Mouse (Mus musculus) left cerebral cortex, adult 9 months (tissue): ENCODE data around the gene Epha1.

ENCODE experiments used
- DNase-seq, 2 experiments: peaks; one replicate each; pipeline ENCODE4 v3.0.0; 2022; ENCODE audit warnings: low spot score in 2 of 2

Gene Epha1

GRCm38 (mm10) chr6:42372816-42373547 is at the start of gene Epha1:
TSS of gene Epha1 (minus strand) at chr6:42373268.
- no peak for DNase-seq

- no peak for DNase-seq
Observed at GRCm38 (mm10) chr6:42421439-42421838, 48.4 kb upstream of the Epha1 start.

DNA sequence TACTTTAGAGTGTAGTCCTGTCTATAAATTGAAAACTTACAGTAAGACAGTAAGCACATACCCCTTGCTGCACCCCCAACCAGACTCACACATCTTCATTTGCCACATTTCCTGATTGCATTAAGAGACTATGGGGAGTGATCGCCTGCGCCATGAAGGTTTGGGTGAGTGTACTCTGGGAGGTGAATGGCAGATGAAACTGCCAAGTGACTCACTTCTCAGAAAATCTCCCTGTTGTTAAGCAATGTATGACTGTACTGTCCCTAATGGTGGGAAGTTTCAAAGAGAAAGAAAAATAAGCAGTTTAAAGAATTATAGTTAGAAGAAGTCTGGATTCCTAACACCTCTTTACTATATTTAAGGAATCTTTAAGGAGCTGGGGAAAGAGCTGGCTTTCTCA is 46.4 kb upstream of the Epha1 start:
- no peak for DNase-seq

GRCm38 (mm10) chr6:42405134-42405533 is 32.1 kb upstream of the Epha1 start, which contains the start of gene Tas2r135:
TSS of gene Tas2r135 (plus strand) at chr6:42405434.
- no peak for DNase-seq

GRCm38 (mm10) chr6:42399938-42400337 is 26.9 kb upstream of the Epha1 start, which contains the start of gene Tas2r143:
TSS of gene Tas2r143 (plus strand) at chr6:42400238.
- DNase-seq, result no peak

DNA sequence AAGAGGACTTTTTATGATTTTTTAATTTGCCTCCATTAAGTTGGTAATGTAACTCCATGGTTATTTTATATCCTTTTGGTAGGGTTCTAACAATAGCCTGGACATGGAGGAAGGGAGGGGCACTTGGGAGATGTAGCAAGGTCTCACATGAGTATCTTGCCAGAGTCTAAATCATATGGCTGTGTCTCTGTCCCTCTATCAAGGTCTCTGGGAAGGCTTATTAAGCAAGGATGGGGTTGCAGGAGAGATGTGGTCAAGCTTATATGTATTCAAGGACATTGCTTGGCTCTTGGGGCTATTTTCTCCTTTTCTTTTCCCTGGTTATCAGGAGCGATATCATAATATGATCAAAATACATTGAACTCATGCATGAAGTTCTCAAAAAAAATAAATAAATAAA is 25.9 kb upstream of the Epha1 start:
- no peak for DNase-seq

DNA sequence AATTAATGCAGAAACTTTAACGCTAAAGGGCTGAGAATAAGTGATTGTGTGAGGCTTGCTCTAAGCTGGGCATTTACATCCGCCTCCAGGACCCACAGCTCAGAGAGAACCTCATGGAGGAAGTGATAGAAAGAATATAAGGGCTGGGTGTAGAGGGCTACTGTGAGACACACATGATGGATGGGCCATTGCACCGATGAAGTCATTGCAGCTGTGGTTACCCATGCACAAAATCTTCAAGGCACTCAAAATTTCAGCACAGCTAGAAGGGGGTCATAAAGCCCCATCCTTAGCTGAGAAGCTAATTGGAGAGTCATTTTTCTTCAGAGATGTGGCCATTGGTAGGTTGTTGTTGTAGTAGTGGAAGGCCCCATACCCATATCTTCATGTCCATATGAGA is 25.2 kb upstream of the Epha1 start:
- no peak for DNase-seq

- no peak for DNase-seq
Observed at GRCm38 (mm10) chr6:42397041-42397657, 24.1 kb upstream of the Epha1 start.

DNA sequence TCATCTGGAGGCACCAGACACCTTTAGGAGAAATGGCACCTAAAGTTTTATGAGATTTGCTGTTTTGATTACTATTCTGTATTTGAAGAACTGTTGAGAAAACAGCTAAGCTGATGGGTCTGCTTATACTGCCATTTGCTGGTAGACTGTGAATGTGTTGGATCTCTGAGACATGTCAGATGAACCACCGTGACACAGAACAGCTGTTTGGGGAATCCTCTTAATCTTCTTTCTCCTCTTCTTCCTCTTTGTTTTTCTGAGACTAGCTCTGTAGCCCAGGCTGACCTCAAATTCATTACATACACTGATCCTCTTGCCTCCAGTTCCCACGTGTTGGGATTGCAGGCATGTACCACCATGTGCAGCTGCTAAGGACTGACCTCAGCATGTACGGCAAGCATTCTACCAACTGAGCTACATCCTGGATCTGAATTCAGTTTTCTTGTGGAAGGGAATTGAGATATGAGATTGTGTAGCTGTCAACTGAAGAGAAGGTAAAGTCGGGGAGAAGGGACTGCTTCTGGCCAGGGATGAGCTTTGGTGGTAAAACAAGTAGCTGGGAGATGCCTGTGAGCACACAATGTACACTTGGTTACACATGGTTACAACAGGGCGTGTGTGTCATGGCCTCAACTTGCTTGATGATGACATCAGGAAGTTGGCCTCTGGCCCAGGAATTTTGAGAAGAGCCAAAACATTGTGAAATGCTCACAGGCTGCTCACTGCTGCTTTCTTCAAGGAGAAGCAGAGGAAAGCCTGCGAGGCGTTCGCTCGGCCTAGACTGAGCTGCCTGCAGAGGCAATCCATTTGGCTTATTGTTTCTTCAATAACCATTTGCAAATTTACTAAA is 23.1 kb upstream of the Epha1 start:
- DNase-seq, result peak in 1 of 2 experiments; percentile 31

DNA sequence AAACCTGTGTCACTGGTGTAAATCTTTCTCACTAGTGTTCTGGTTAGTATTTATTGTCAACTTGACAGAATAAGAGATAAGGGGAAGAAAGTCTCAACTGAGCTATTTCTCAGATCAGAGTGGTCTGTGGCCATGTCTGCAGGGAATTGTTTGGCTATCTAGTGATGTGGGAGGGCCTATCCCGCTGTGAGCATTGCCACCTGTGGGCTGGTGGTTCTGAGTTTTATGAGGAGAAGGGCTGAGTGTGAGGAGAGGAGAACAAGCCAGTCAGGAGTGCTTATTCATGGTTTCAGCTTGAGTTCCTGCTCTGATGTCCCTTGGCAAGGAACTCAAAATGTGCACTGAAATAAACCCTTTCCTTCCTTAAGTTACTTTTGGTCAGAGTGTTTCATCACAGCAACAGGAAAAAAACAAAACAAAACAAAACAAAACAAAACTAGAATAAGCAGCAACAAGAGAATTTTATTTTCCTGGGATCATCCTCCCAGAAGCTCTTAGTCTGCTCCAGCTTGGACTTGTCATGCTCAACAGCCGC is 18.8 kb upstream of the Epha1 start:
- DNase-seq, result no peak

DNA sequence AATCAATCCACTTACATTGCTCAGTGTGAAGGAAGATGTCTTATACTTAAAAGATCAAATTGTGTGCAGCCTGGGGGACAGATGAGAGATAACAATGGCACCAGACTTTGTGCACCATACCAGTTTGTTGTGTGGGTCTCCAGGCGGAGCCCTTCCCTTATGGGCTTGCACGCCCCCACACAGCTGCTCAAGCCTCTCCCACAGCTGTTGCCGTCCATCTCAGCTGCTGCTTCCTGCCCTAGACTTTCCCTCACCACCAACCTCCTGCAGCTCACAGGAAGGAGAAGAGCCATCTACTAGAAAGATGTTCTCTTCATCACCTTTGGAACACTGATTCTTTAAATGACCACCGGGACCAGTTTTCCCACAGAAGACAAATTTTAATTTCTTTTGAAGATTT is 12.6 kb upstream of the Epha1 start:
- peak in 1 of 2 experiments; percentile 53 for DNase-seq

GRCm38 (mm10) chr6:42383360-42383759 is 10.3 kb upstream of the Epha1 start:
- no peak for DNase-seq

- no peak for DNase-seq
Observed at GRCm38 (mm10) chr6:42381916-42382381, 8.9 kb upstream of the Epha1 start.

GRCm38 (mm10) chr6:42381221-42381620 is 8.2 kb upstream of the Epha1 start:
- DNase-seq, result no peak

DNA sequence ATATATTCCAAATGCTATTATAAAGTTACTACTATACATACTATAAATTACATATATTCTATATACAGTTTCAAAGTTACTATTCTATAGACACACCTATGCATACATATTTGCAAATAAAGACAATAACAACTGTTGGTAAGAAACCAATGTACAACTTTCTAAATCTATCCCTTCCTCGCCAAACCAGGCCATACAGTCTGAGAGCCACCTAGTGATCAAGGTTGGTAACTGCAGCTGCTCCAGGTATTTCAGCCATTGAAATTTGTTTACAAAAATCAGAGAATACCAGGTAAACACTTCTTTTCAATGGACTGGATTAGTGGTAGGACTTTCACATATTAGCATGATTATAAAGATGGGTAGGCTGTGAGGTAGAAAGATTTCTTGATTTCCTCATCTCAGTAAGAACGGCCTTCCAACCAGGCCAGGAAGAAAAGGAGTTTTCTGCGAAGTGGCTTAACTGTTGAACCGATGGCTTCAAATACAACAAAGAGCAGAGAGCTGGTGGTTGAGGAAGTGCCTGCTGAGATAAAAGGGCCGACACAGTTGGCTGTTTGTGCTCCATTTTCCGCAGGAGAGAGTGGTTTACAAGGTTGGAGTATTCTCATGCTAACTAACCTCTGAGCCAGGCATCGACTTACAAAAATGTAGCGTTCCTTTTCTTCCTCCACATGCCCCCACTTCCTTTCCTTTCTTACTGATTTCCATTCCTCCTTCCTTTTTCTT is 7.5 kb upstream of the Epha1 start:
- peak in 1 of 2 experiments; percentile 44 for DNase-seq

GRCm38 (mm10) chr6:42379551-42379950 is 6.5 kb upstream of the Epha1 start:
- no peak for DNase-seq

- no peak for DNase-seq
Observed at GRCm38 (mm10) chr6:42377280-42377679, 4.2 kb upstream of the Epha1 start.

DNA sequence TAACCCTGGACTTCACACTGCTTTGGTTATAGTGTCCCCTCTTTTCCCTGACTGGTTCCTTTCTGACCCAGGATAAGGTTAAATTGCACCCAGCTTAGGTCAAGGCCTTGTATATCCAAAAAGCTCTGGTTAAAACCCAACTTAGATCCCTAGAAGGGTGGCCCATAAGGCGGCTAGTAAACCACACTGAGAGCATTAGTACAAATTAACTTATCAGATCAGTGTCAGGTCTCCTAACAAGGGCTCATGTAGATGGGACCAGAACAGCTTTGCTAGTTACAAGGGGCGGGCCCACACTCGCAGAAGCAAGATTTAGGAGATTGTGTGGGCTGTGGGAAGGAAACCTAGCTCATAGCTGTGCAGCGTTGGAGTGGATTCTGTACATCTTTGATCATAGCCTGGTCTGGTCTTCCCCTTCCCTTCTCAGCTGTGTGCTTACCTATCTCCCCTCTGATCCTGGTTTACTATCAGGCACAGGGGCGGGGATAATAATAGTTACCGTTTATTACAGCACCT is 3.5 kb upstream of the Epha1 start:
- no peak for DNase-seq

DNA sequence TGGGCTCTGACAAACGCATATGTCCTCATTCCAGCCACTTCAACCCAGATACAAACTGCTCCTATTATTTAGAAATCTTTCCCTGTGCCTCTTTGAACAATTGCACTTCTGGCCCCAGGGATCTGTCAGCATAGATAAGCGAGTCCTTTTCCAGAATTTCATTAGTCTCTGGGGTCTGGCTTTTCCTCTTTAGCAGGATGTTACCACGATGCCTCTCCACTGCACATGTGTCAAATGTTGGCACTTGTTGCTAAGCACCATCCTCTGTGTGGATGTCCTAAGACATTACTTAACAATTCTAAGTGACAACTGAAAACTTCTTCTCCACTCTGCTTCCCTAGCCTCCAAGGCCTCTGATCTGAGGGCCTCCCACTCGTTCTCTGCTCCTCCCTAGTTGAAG is 2.9 kb upstream of the Epha1 start:
- DNase-seq, result no peak

- no peak for DNase-seq
Observed at GRCm38 (mm10) chr6:42375131-42375530, 2.1 kb upstream of the Epha1 start.

GRCm38 (mm10) chr6:42374701-42375100 is 1.6 kb upstream of the Epha1 start:
- DNase-seq, result no peak
